Mouse (Mus musculus) testis, postnatal 10 days (tissue): ENCODE data around the gene Frs2.
"Not testable (repeated sequence)": the region's sequence is repeated elsewhere in the genome, so short reads cannot be mapped to it uniquely, and the experiment has no call there.

Source experiments
- DNase-seq: peaks from one replicate; pipeline ENCODE4 v3.0.0; 2021; ENCODE audit warnings: low spot score

Gene Frs2

GRCm38 (mm10) chr10:117146421-117146820 is 1.9 kb downstream of the Frs2 start:
- DNase-seq, result no peak

GRCm38 (mm10) chr10:117145546-117146265 is 2.6 kb downstream of the Frs2 start:
- DNase-seq, result no peak

- no peak for DNase-seq
Measured at GRCm38 (mm10) chr10:117144628-117145027, 3.7 kb downstream of the Frs2 start.

- DNase-seq, result no peak
Measured at GRCm38 (mm10) chr10:117144071-117144470, 4.3 kb downstream of the Frs2 start.

GRCm38 (mm10) chr10:117143311-117143710 is 5.0 kb downstream of the Frs2 start:
- no peak for DNase-seq

GRCm38 (mm10) chr10:117141939-117142552 is 6.3 kb downstream of the Frs2 start:
- DNase-seq, result no peak

- not testable (repeated sequence) for DNase-seq
Measured at GRCm38 (mm10) chr10:117131506-117131905, 16.8 kb downstream of the Frs2 start.

- DNase-seq, result no peak
Measured at GRCm38 (mm10) chr10:117130037-117130436, 18.3 kb downstream of the Frs2 start.

- DNase-seq, result no peak
Measured at GRCm38 (mm10) chr10:117128693-117129092, 19.6 kb downstream of the Frs2 start.

GRCm38 (mm10) chr10:117127480-117127879 is 20.9 kb downstream of the Frs2 start:
- no peak for DNase-seq

GRCm38 (mm10) chr10:117126719-117127118 is 21.6 kb downstream of the Frs2 start:
- no peak for DNase-seq

GRCm38 (mm10) chr10:117126233-117126632 is 22.1 kb downstream of the Frs2 start:
- DNase-seq, result no peak

GRCm38 (mm10) chr10:117121448-117121847 is 26.9 kb downstream of the Frs2 start:
- no peak for DNase-seq

GRCm38 (mm10) chr10:117120051-117120666 is 28.2 kb downstream of the Frs2 start:
- no peak for DNase-seq

- no peak for DNase-seq
Measured at GRCm38 (mm10) chr10:117119531-117119930, 28.8 kb downstream of the Frs2 start.

- DNase-seq, result no peak
Measured at GRCm38 (mm10) chr10:117118421-117118831, 29.9 kb downstream of the Frs2 start.

- DNase-seq, result no peak
Measured at GRCm38 (mm10) chr10:117115652-117116051, 32.7 kb downstream of the Frs2 start.

- no peak for DNase-seq
Measured at GRCm38 (mm10) chr10:117112545-117112944, 35.8 kb downstream of the Frs2 start.

GRCm38 (mm10) chr10:117111455-117111854 is 36.9 kb downstream of the Frs2 start:
- no peak for DNase-seq

- DNase-seq, result no peak
Measured at GRCm38 (mm10) chr10:117110271-117110670, 38.1 kb downstream of the Frs2 start.

- no peak for DNase-seq
Measured at GRCm38 (mm10) chr10:117106686-117107085, 41.6 kb downstream of the Frs2 start.

- DNase-seq, result no peak
Measured at GRCm38 (mm10) chr10:117106244-117106643, 42.1 kb downstream of the Frs2 start.

- DNase-seq, result no peak
Measured at GRCm38 (mm10) chr10:117105015-117105414, 43.3 kb downstream of the Frs2 start.
